Mouse (Mus musculus) embryonic fibroblast, embryonic 13.5 days (primary cell): ENCODE data around the gene Aplp2. TPM values are rescaled to one million over a fixed set of nuclear protein-coding genes. Genes with fewer than 3 reads are reported as not detected.

Source experiments
- H3K27ac ChIP-seq: 2 replicates; pipeline ENCODE4 v1.5.1; 2012; ENCODE audit warnings: low read length, control low read depth, inconsistent platforms; ENCODE audit not compliant: insufficient read depth
- H3K4me1 ChIP-seq: 2 replicates; pipeline ENCODE4 v1.6.1; 2011; ENCODE audit warnings: low read length; ENCODE audit not compliant: control insufficient read depth, insufficient read depth
- H3K4me3 ChIP-seq: 2 replicates; pipeline ENCODE4 v1.5.1; 2011; ENCODE audit warnings: mild to moderate bottlenecking, control low read depth, low read length; ENCODE audit not compliant: insufficient read depth
- CTCF ChIP-seq: IDR thresholded peaks from 2 replicates; pipeline ENCODE4 v1.5.1; 2011; ENCODE audit warnings: mild to moderate bottlenecking, control low read depth, low read length, moderate library complexity, borderline replicate concordance; ENCODE audit not compliant: insufficient read depth
- POLR2A ChIP-seq: IDR thresholded peaks from 2 replicates; pipeline ENCODE4 v1.6.1; 2011; ENCODE audit warnings: low read depth, mild to moderate bottlenecking, control low read depth, low read length, moderate library complexity
- polyA plus RNA-seq: library from polyadenylated mRNA; stranded (reverse); fragments of >200 nt; gene quantifications from 2 replicates; pipeline ENCODE4 v1.2.4, GENCODE M21; 2011; ENCODE audit warnings: low read depth; ENCODE audit not compliant: missing spikeins, insufficient read length

Aplp2 gene
- polyA plus RNA-seq, 1 experiment, result 305 TPM

DNA sequence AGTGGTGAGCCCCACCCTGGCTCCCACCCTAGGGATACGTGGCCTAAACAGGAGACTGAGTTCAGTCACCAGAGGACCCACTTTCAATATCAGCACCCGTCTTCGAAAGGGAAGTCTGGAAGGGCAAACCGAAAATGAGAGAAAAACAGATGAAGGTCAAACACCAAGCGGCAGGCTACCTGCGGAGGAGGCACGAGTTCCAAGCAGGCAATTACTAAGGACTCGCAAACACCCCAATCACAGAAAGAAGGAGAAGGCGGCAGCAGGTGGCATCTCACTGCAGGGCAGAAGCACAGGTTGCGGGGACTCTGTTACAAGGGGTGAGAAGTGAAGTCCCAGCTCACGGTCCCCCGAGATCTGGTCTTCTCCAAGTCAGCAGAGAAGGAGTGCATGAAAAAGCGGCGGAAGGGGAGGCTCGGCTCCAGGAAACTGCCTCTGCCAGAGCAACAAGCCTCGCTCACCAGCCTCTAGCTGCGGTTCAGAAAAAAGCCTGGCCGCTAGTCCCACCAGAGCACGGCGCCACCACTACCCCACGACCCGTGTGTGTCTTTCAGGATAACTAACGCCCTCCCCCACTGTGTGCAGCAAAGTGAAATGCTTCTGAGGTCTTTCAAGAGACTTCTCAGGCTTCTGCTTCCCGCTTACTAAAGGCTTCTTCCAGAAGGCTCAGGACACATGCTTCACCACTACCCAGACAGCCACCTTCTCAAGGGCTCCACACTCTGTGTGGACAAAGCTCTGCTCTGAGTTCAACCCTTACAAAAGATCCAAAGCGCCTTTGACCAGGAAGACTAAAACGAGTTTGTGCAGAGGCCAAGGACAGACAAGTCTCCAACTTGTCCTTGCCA is 81.0 kb downstream of the Aplp2 start:
- TF ChIP-seq CTCF, result no peak
- TF ChIP-seq POLR2A, result no peak
- no peaks in the 10 kb centered on the region for H3K4me1 ChIP-seq
- H3K27ac ChIP-seq, result no peak overlapping the region
- H3K4me3 ChIP-seq, result peak overlapping the region; percentile 19

DNA sequence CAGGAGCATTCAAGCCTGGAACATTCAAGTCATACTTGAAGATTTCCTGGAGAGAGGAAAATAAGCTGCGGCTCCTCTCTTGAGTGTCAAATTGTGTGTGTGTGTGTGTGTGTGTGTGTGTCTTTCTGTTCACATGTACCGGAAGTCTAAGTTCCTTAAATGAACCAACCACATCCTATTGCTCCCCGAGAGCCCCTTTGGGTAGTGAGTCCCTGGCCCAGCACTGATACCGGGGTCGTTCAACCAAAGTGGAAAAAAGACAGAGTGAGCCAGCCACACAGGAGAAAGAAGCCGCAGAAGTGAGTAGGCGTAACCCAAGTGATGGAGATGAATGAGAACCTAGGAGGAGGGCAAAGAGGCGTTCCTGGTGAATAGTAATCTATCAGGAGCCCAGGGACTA is 81.7 kb downstream of the Aplp2 start:
- TF ChIP-seq CTCF (no peak), POLR2A (no peak)
- H3K27ac ChIP-seq, result no peak overlapping the region
- no peaks in the 10 kb centered on the region for H3K4me1 ChIP-seq
- H3K4me3 ChIP-seq, result no peak overlapping the region

DNA sequence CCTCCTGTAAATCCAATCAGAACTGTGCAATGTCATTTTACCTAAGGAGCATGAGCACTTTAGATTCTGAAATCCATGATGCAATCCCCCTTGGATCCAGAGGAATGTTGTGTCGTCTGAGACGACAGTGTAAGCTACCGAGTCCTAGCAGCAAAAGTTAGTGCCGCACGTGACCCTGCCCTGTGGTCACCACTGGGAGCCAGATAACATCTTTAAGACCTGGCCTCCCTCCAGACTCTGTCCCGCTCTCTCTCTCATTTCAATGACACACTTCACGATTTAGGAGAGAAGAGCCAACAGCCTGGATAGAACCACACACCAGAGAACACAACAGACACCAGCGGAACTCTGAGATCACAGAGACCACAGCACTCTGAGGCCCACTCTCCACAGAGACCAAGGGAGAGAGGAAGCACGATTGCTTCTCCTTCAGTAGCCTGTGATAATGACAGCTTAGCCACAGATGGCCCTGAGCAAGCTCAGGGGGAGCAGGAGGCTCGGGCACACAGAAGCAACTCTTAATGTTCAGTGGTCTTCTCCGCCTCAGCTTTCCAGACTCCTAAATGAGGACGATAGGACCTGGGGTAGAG is 83.6 kb downstream of the Aplp2 start:
- TF ChIP-seq POLR2A (no peak), CTCF (no peak)
- Histone ChIP-seq H3K4me1 (no peaks in the 10 kb centered on the region), H3K27ac (no peak overlapping the region), H3K4me3 (no peak overlapping the region)

DNA sequence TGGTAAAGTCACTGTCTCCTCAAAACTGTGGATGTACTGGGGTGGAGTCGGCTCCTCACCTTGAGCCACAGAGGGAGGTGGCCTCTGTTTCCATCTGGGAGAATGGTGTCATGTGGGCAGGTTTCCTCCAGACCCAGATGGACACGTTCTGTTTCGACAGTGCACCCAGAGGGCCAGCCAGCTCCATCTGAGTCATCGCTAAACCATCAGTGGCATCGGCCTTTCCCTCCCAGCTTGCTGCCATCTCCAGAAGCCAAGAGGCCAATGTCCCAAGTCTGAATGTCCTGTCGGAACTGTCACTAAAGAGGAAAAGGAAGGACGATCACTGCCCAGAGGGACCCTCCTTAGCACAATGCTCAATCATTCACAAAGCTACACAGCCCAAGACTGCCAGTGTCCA is 85.5 kb downstream of the Aplp2 start:
- Histone ChIP-seq H3K27ac (no peak overlapping the region), H3K4me1 (no peaks in the 10 kb centered on the region), H3K4me3 (no peak overlapping the region)
- TF ChIP-seq POLR2A (no peak), CTCF (no peak)

DNA sequence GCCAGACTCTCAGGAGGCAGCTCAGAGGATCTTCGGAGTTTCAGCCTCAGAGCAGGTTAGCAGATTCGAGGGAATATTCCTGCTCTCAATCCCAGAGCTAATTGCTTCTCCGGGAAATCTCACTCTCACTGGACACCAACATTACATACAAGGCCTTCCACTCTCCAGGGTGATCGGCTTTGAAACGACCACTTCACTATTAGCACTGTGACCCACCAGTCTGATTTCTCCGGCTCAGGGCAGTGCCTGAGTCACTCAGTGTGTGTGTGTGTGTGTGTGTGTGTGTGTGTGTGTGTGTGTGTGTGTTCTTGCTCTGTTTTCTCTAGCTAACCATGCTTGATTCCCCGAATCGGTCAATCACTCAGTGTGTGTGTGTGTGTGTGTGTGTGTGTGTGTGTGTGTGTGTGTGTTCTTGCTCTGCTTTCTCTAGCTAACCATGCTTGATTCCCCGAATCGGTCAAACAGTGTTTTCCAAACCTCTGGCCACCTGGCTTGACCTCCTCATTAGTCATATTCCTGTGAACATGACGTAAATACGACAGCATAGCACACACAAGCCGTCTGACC is 89.1 kb downstream of the Aplp2 start:
- Histone ChIP-seq H3K4me3 (no peak overlapping the region), H3K27ac (no peak overlapping the region), H3K4me1 (no peaks in the 10 kb centered on the region)
- TF ChIP-seq CTCF (no peak), POLR2A (no peak)

DNA sequence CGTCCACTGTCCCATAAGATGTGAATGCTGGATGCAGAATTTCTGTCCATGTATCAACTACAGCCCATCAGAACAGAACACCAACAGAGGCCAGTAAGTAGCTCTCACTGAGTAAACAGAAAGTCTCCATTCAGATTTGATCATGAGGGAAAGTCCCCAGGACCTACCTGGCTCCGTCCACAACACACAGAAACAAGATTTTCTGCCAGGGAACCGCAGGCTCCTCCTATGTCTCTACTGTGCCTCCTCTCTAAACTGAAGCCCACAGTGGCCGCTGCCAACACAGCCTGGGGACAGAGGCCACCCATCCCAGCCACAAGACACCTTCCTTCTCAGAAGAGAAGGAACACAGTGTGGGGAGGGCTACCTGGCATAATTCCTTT is 91.1 kb downstream of the Aplp2 start:
- Histone ChIP-seq H3K4me1 (no peaks in the 10 kb centered on the region), H3K27ac (no peak overlapping the region), H3K4me3 (no peak overlapping the region)
- TF ChIP-seq POLR2A (no peak), CTCF (no peak)

DNA sequence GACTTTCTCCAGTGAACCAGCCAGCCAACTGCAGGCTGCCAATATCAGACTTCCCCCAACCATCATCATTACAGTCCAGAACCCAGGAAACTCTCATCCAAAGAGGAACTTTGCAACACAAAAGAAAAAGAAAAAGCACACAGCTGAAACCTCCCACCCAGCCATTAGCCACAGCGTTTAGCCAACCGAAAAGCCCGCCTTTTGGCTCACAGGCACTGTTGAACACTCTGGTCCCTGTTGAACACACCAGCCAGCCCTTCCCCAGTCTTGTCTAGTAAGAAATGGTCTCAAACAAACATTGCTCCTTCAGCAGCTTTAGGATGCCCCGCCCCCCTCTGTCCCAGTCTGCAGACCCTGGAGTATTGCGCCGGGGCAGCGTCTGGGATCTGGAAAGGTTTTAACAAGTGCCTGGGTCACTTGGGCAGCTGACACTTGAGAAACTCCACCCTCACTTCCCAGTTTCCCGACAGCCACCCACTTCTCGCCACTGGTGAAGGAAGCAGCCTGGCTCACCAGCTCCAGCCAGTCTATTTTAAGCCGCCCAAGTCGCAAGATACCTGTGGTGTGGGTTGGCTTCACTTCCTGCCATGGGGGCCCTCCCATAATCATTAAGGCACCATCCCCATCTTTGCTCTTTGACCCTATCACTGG is 91.6 kb downstream of the Aplp2 start:
- no peak for TF ChIP-seq POLR2A
- no peak overlapping the region for H3K4me3 ChIP-seq
- H3K27ac ChIP-seq, result no peak overlapping the region
- no peaks in the 10 kb centered on the region for H3K4me1 ChIP-seq

DNA sequence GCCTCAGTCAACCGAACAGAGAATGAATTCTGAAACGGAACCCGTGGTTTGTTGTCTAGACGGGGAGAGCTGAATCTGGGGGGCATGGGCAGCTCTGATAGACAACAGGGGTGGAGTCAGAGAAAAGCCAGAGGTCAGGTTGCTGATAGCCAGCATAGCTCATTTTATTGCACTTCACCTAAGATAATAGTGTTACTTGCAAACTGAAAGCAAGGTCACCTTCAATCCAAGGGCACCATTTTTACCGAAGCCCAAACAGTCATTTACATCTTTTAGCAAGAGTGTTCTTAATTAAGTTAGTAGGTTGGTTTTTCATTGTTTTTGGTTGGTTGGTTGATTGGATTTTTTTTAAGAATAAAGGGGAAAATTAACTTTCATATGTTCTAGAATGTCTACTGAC is 92.2 kb downstream of the Aplp2 start:
- Histone ChIP-seq H3K4me3 (no peak overlapping the region), H3K27ac (no peak overlapping the region), H3K4me1 (no peaks in the 10 kb centered on the region)
- no peak for TF ChIP-seq POLR2A
- TF ChIP-seq CTCF, result no peak

DNA sequence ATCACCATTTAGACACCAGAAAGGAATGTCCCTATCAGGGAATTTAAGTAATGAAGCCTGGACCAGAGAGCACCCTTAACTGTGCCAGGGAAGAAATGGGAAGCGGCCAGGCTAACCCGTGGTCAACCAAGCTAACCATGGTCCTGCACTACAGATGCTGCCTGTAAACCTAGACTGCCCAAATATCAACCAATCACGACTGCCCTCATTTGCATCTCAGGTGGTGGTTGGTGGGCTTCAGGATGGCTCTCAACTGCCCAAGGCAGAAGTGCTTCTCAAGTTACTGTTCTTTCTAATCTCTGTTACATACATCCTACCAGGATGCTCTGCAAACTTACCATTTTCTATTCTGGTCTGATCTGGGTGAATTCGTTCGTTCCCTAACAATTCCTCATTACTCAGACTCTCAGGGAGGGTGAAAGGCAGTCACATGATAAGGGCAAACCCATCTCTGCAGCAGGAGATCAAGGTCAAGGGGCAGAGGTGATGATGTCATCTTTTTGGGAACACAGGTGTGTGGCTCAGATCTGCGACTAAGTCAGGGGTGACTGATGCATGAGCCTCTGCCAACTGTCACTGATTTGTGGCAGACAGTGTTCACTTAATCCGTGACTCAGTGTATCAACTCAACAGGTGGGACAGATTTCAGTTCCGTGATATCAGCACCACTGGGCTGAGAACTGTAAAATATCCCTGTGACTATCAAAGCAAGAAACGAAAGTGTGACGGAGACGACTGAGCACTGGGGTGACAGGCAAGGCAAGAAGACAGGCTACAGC is 92.9 kb downstream of the Aplp2 start:
- H3K4me1 ChIP-seq, result no peaks in the 10 kb centered on the region
- no peak overlapping the region for H3K27ac ChIP-seq
- TF ChIP-seq POLR2A (no peak), CTCF (no peak)
- H3K4me3 ChIP-seq, result no peak overlapping the region
